Mouse (Mus musculus): Measurements from ENCODE around the gene Zfp593. TPM values are rescaled to one million over a fixed set of nuclear protein-coding genes. Genes with fewer than 3 reads are reported as not detected.

The Zfp593 gene
- polyA plus RNA-seq, 1 experiment from 2014 or later: 10.4 TPM

DNA sequence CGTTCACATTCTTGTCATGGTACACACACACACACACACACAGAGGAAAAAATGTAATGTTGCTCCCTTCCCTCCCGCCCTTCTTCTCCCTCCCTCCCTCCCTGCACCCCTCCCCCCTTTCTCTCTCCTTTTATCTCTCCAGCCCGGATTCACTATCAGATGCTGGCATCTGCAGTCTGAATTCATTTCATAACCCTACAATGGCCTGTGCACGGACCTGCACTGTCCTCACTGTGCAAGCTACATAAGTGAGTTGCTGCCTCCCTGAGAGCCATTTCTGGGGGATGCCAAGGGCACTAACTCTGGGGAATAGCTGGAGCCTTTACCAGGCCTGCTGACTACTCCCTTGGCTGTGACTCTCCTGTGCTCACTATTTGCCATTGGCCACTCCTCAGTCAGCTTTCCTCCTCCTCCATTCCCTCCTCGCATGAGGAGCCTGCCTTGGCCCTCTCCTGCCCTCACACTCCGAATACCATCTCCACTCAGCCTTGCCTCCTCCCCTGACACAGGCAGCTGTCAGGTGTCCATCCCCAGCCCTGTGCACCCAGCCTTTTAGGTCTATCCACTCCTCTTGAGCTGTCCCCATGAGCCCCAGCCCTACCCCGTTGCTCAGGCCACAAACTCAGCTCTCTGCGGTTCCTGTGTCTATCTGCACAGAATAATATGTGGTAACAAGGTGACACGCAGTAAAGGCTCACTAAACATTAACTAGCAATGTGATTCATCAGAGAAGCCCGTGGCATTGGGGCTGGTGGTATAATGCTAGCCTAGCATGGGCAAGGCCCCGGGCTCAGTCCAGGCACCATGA, 22.4 kb downstream of the Zfp593 start:
- ATAC-seq (peak; percentile 91), DNase-seq (ENCODE audit: low read depth, low spot score) (peak; percentile 96)
- no peak for TF ChIP-seq CTCF (IDR thresholded peaks at IDR 0.05)
- POLR2A ChIA-PET: no interaction called here
- in situ Hi-C loops (cut with MboI; ENCODE audit: low pct_unique_long_range_greater_than_20kb): no loop called here
- no peaks in the 10 kb centered on the region for H3K27me3 ChIP-seq
- CTCF ChIA-PET: interaction anchor here (0.5 to 1.7 kb wide), 3 partner anchors 23 to 145 kb away, joined by 3 to 4 read pairs (median 4); partner anchors contain the start of genes Cep85 and Gm30191

DNA sequence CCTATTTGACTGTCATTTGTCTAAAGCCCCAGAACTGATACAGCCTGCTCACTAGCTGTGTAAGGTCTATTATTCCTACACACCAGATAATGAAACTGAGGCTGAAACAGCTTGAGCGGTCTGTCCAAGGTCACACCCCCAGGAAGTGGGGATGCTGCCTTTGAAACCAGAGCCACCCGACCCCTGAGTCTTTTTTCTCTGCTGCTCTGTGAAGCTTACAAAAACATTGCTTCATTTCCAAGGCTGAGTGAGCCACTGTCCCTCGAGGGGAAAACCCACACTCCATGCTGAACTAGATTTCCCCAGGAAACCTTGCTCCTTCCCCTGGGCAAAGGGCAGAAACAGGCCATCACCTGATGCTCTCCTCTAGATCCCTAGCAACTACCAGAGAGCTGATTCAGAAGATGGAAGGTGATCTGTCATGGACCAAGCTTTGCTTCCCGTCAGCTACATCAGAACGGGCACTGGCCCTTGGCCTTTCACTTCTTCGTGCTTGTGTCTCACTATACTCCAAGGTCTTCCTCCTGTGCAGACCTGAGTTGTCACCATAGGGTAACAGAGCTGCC, 38.8 kb downstream of the Zfp593 start:
- in situ Hi-C loops (cut with MboI; ENCODE audit: low pct_unique_long_range_greater_than_20kb): no loop called here
- TF ChIP-seq CTCF (IDR thresholded peaks at IDR 0.05): no peak
- ATAC-seq (no peak), DNase-seq (ENCODE audit: low read depth, low spot score) (no peak)
- CTCF ChIA-PET: interaction anchor here (1.9 kb wide), 1 partner anchor 9 kb away, joined by 5 read pairs; no protein-coding TSS in a partner anchor
- H3K27me3 ChIP-seq: no peaks in the 10 kb centered on the region
- POLR2A ChIA-PET: interaction anchor here (0.5 to 0.7 kb wide), 3 partner anchors 17 to 144 kb away, joined by 3 to 8 read pairs (median 4); no protein-coding TSS in a partner anchor

DNA sequence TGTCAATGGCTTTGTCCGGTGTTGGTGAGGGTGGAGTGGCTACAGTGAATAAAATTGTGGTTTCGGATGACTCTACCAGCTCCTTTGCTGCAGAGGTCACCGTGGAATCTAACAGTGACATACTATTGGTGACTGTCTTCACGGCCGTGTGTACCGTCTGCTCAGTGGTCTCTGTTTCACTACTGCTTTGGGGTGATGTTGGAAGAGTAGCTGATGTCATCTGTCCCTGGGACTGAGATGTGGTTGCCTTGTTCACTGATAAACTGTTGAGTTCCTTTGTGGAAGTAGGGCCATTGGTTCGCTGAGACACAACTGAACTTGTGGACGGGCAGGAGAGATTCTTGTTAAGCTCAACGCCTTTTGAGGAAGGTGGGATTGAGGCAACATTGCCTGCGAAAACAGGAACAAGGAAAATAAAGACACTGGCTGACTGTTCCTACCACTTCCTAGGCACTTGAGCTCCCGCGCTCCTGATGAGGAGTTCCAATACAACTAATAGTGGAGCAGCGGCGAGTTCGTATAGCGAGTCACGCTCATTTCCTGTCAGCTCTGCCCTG, 42.0 kb downstream of the Zfp593 start:
- no peak for DNase-seq (ENCODE audit: low read depth, low spot score)
- no peak for ATAC-seq
- TF ChIP-seq CTCF (IDR thresholded peaks at IDR 0.05): no peak
- POLR2A ChIA-PET: no interaction called here
- CTCF ChIA-PET: interaction anchor here (1.4 kb wide), 1 partner anchor 60 kb away, joined by 3 read pairs; no protein-coding TSS in a partner anchor
- in situ Hi-C loops (cut with MboI; ENCODE audit: low pct_unique_long_range_greater_than_20kb): no loop called here
- H3K27me3 ChIP-seq: no peaks in the 10 kb centered on the region

DNA sequence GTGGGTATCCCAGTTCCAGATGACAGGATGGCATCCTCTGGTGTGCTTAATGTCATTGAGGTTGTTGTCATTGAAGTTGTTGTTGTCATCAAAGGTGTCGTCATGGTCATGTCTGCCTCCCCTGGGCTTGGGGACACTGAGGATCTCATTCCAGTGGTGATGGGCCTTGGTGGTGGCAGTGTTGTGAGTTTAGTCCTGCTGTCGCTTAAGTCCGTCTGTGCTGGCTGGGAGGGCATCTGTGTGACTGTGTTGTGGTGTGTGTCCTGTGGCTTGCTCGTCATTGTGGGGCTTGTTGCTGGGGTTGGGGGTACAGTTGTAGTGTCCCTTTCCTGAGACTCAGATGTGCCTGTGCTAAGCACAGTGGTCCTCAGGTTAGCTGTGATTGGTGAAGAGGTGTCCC, 42.5 kb downstream of the Zfp593 start, which contains the start of gene Gm7534:
TSS of gene Gm7534 (minus strand) at position 101 of the 400 bp plus-strand sequence.
- no peak for TF ChIP-seq CTCF (IDR thresholded peaks at IDR 0.05)
- in situ Hi-C loops (cut with MboI; ENCODE audit: low pct_unique_long_range_greater_than_20kb): no loop called here
- POLR2A ChIA-PET: no interaction called here

DNA sequence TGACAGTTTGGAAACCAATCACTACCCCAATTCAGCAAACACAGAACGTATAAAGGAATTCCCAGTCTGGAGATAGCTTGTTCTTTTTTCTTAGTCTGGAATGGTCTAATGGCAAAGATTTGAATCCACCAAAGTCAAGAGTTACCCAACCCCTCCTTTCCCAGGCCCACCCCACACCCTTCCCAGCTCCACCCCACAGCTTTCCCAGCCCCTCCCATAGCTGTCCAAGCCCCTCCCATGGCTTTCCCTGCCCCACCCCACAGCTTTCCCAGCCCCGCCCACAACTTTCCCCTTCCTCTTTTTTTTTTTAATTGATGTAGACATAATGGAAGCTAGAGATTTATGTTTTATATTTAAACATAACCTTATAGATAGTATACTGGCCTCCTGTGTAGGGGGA, 46.0 kb downstream of the Zfp593 start:
- no peak for TF ChIP-seq CTCF (IDR thresholded peaks at IDR 0.05)
- ATAC-seq (no peak), DNase-seq (ENCODE audit: low read depth, low spot score) (no peak)
- POLR2A ChIA-PET: no interaction called here
- in situ Hi-C loops (cut with MboI; ENCODE audit: low pct_unique_long_range_greater_than_20kb): no loop called here
- H3K27me3 ChIP-seq: no peaks in the 10 kb centered on the region
- CTCF ChIA-PET: interaction anchor here (0.8 to 1.4 kb wide), 2 partner anchors 12 to 29 kb away, joined by 4 read pairs; partner anchors contain the start of gene Cep85

More for the DNA sequence above, 42.5 kb downstream of the Zfp593 start, which contains the start of gene Gm7534:
- ATAC-seq: no peak
- CTCF ChIA-PET: no interaction called here
- no peak for DNase-seq (ENCODE audit: low read depth, low spot score)
- no peaks in the 10 kb centered on the region for H3K27me3 ChIP-seq

Other genes starting within 250 kb of the Zfp593 start
- gene Dhdds, start 244.7 kb downstream of the Zfp593 start, polyA plus RNA-seq (2021): 28.3 TPM
- not detected for gene Lin28a, start 226.8 kb downstream of the Zfp593 start, polyA plus RNA-seq (2021)
- gene Zfp683, start 191.8 kb downstream of the Zfp593 start, polyA plus RNA-seq (2021): not detected
- 0.18 TPM for gene Crybg2, start 184.8 kb downstream of the Zfp593 start, polyA plus RNA-seq (2021)
- gene Cd52, start 150.5 kb downstream of the Zfp593 start, polyA plus RNA-seq (2021): not detected
- 10.0 TPM for gene Ubxn11, start 143.0 kb downstream of the Zfp593 start, polyA plus RNA-seq (2021)
- 207 TPM for gene Sh3bgrl3, start 116.8 kb downstream of the Zfp593 start, polyA plus RNA-seq (2021)
- 20.9 TPM for gene Cep85, start 58.5 kb downstream of the Zfp593 start, polyA plus RNA-seq (2021)
- not detected for gene Gm7534, start 42.6 kb downstream of the Zfp593 start, polyA plus RNA-seq (2021)
- 0.10 TPM for gene Catsper4, start 18.2 kb downstream of the Zfp593 start, polyA plus RNA-seq (2021)
- gene Cnksr1, start 7.2 kb downstream of the Zfp593 start, polyA plus RNA-seq (2021): 2.3 TPM
- gene E130218I03Rik, start 1.9 kb downstream of the Zfp593 start, polyA plus RNA-seq (2021): 0.23 TPM
- gene Gm30191, start 1.3 kb upstream of the Zfp593 start, polyA plus RNA-seq (2021): not detected
- not detected for gene Grrp1, start 8.5 kb upstream of the Zfp593 start, polyA plus RNA-seq (2021)
- gene Pdik1l, start 42.3 kb upstream of the Zfp593 start, polyA plus RNA-seq (2021): 8.7 TPM
- 0.36 TPM for gene Trim63, start 69.5 kb upstream of the Zfp593 start, polyA plus RNA-seq (2021)
- not detected for gene Slc30a2, start 97.6 kb upstream of the Zfp593 start, polyA plus RNA-seq (2021)
- 0.98 TPM for gene Extl1, start 138.3 kb upstream of the Zfp593 start, polyA plus RNA-seq (2021)
- 36.0 TPM for gene Pafah2, start 150.7 kb upstream of the Zfp593 start, polyA plus RNA-seq (2021)
- gene Stmn1, start 222.7 kb upstream of the Zfp593 start, polyA plus RNA-seq (2021): 204 TPM

All from Patski (cell line).